Mouse (Mus musculus) intestine, embryonic 14.5 days (tissue): ENCODE data around the gene Ltb4r1. TPM values are rescaled to one million over a fixed set of nuclear protein-coding genes. Genes with fewer than 3 reads are reported as not detected.

Experiments used
- ATAC-seq: fragments of 200-750 bp; cut with Nextera tagmentation; replicated peaks from 2 replicates; pipeline ENCODE4 v1.8.0; 2017; ENCODE audit warnings: low read depth, moderate number of reproducible peaks, moderate TSS enrichment, moderate library complexity; ENCODE audit not compliant: low FRiP score, low TSS enrichment
- DNase-seq: peaks from one replicate; pipeline ENCODE4 v3.0.0-alpha.2; 2018; ENCODE audit warnings: low spot score
- H3K27ac ChIP-seq: fragments of 300-500 bp; sonication (generic); 2 replicates; pipeline ENCODE4 v1.5.1; 2014; ENCODE audit warnings: low read depth, mild to moderate bottlenecking, control low read depth
- H3K27me3 ChIP-seq: fragments of 300-500 bp; sonication (generic); replicated peaks from 2 replicates; pipeline ENCODE4 v1.6.1; 2014; ENCODE audit warnings: low read length, control low read depth; ENCODE audit not compliant: control insufficient read depth, insufficient read depth
- H3K36me3 ChIP-seq: fragments of 300-500 bp; sonication (generic); 2 replicates; pipeline ENCODE4 v1.6.1; 2014; ENCODE audit warnings: low read length, control low read depth; ENCODE audit not compliant: control insufficient read depth, insufficient read depth
- H3K4me1 ChIP-seq: fragments of 300-500 bp; sonication (generic); replicated peaks from 2 replicates; pipeline ENCODE4 v1.6.1; 2014; ENCODE audit warnings: low read length, control low read depth, mixed read lengths; ENCODE audit not compliant: control insufficient read depth, insufficient read depth
- H3K4me2 ChIP-seq: fragments of 300-500 bp; sonication (generic); 2 replicates; pipeline ENCODE4 v1.6.1; 2014; ENCODE audit warnings: low read length
- H3K4me3 ChIP-seq: fragments of 300-500 bp; sonication (generic); 2 replicates; pipeline ENCODE4 v1.5.1; 2014; ENCODE audit warnings: low read depth, low read length, control low read depth, mixed read lengths
- H3K9ac ChIP-seq: fragments of 300-500 bp; sonication (generic); 2 replicates; pipeline ENCODE4 v1.6.1; 2014; ENCODE audit warnings: mild to moderate bottlenecking, low read length
- H3K9me3 ChIP-seq: fragments of 300-500 bp; sonication (generic); 2 replicates; pipeline ENCODE4 v1.6.1; 2016; ENCODE audit warnings: low read length, control low read depth; ENCODE audit not compliant: control insufficient read depth
- WGBS: fragments of 180-500 bp; shearing (Covaris S2); extraction: QIAGEN DNeasy Blood & Tissue Kit; methylation state at CpG from one replicate; pipeline ENCODE4 v1.1.7; 2014; 5-methylcytosine and 5-hydroxymethylcytosine counted together
- polyA plus RNA-seq: library from polyadenylated mRNA; unstranded; fragments of >200 nt; fragmentation: Nextera tagmentation; extraction: Ambion mirVana; gene quantifications from 2 replicates; pipeline ENCODE4 v1.2.1, GENCODE M21; 2014

The Ltb4r1 gene
- polyA plus RNA-seq, 1 experiment from 2014 or later, result 0.38 TPM

GRCm38 (mm10) chr14:55814885-55815284 lies 49.1 kb downstream of the Ltb4r1 start:
- Histone ChIP-seq H3K4me3 (peak overlapping the region; percentile 47), H3K4me1 (no peaks in the 10 kb centered on the region; the same call in 1 of the 2 replicates), H3K9me3 (no peaks in the 10 kb centered on the region), H3K27ac (no peak overlapping the region), H3K27me3 (no peaks in the 10 kb centered on the region), H3K4me2 (peak overlapping the region; percentile 76), H3K36me3 (no peaks in the 10 kb centered on the region), H3K9ac (peak overlapping the region; percentile 45)
- peak; percentile 73 for DNase-seq
- 24% methylated on average over 16 of the region's 16 CpGs for WGBS
- peak; percentile 69; the same call in 1 of the 2 replicates for ATAC-seq

GRCm38 (mm10) chr14:55815310-55815751 lies 49.6 kb downstream of the Ltb4r1 start:
- Histone ChIP-seq H3K36me3 (no peaks in the 10 kb centered on the region), H3K27me3 (no peaks in the 10 kb centered on the region), H3K9me3 (no peaks in the 10 kb centered on the region), H3K27ac (no peak overlapping the region), H3K4me1 (no peaks in the 10 kb centered on the region; the same call in 1 of the 2 replicates), H3K9ac (peak overlapping the region; percentile 45), H3K4me3 (peak overlapping the region; percentile 47), H3K4me2 (peak overlapping the region; percentile 76)
- ATAC-seq (peak; percentile 82), DNase-seq (no peak)
- 17% methylated on average over 17 of the region's 17 CpGs for WGBS

Other genes starting within 250 kb of the Ltb4r1 start
- gene Nrl, start 241.0 kb upstream of the Ltb4r1 start, polyA plus RNA-seq, result not detected in 2 replicates
- gene Pck2, start 225.7 kb upstream of the Ltb4r1 start, polyA plus RNA-seq, result 42.8 and 47.4 TPM in 2 replicates
- gene Dcaf11, start 206.0 kb upstream of the Ltb4r1 start, polyA plus RNA-seq, result 70.9 and 71.5 TPM in 2 replicates
- 0.64 and 0.81 TPM in 2 replicates for gene A730061H03Rik, start 205.6 kb upstream of the Ltb4r1 start, polyA plus RNA-seq
- 0.19 and 0.43 TPM in 2 replicates for gene Fitm1, start 190.3 kb upstream of the Ltb4r1 start, polyA plus RNA-seq
- gene Psme1, start 187.8 kb upstream of the Ltb4r1 start, polyA plus RNA-seq, result 200 TPM in 2 replicates
- 6.3 and 7.0 TPM in 2 replicates for gene Emc9, start 180.7 kb upstream of the Ltb4r1 start, polyA plus RNA-seq
- 331 and 332 TPM in 2 replicates for gene Psme2, start 174.8 kb upstream of the Ltb4r1 start, polyA plus RNA-seq
- 15.9 and 20.1 TPM in 2 replicates for gene Rnf31, start 174.3 kb upstream of the Ltb4r1 start, polyA plus RNA-seq
- 8.9 and 9.1 TPM in 2 replicates for gene Irf9, start 162.4 kb upstream of the Ltb4r1 start, polyA plus RNA-seq
- gene Rec8, start 147.9 kb upstream of the Ltb4r1 start, polyA plus RNA-seq, result 6.2 and 8.1 TPM in 2 replicates
- gene Ipo4, start 130.0 kb upstream of the Ltb4r1 start, polyA plus RNA-seq, result 93.6 and 95.7 TPM in 2 replicates
- 1.6 and 1.9 TPM in 2 replicates for gene Gm49378, start 128.1 kb upstream of the Ltb4r1 start, polyA plus RNA-seq
- 112 and 114 TPM in 2 replicates for gene Tm9sf1, start 122.2 kb upstream of the Ltb4r1 start, polyA plus RNA-seq
- 1.7 and 1.9 TPM in 2 replicates for gene Tssk4, start 115.8 kb upstream of the Ltb4r1 start, polyA plus RNA-seq
- gene Mdp1, start 105.5 kb upstream of the Ltb4r1 start, polyA plus RNA-seq, result 53.8 and 58.9 TPM in 2 replicates
- 53.5 and 62.5 TPM in 2 replicates for gene Gmpr2, start 94.0 kb upstream of the Ltb4r1 start, polyA plus RNA-seq
- 547 and 563 TPM in 2 replicates for gene Nedd8, start 93.8 kb upstream of the Ltb4r1 start, polyA plus RNA-seq
- 46.4 and 49.1 TPM in 2 replicates for gene Tinf2, start 84.1 kb upstream of the Ltb4r1 start, polyA plus RNA-seq
- 1.3 and 1.6 TPM in 2 replicates for gene Tgm1, start 52.0 kb upstream of the Ltb4r1 start, polyA plus RNA-seq
- gene Rabggta, start 43.7 kb upstream of the Ltb4r1 start, polyA plus RNA-seq, result 29.7 and 32.7 TPM in 2 replicates
- gene Dhrs1, start 20.3 kb upstream of the Ltb4r1 start, polyA plus RNA-seq, result 81.9 and 84.3 TPM in 2 replicates
- 42.8 and 45.0 TPM in 2 replicates for gene Nop9, start 20.3 kb upstream of the Ltb4r1 start, polyA plus RNA-seq
- 5.4 and 8.1 TPM in 2 replicates for gene Cideb, start 7.5 kb upstream of the Ltb4r1 start, polyA plus RNA-seq
- gene Ltb4r2, start 4.5 kb upstream of the Ltb4r1 start, polyA plus RNA-seq, result 0.08 and 0.65 TPM in 2 replicates
- gene Adcy4, start 18.1 kb downstream of the Ltb4r1 start, polyA plus RNA-seq, result 5.8 and 7.2 TPM in 2 replicates
- gene Ripk3, start 22.9 kb downstream of the Ltb4r1 start, polyA plus RNA-seq, result 48.5 and 51.7 TPM in 2 replicates
- gene Nfatc4, start 57.2 kb downstream of the Ltb4r1 start, polyA plus RNA-seq, result 34.3 and 37.4 TPM in 2 replicates
- 15.9 and 18.6 TPM in 2 replicates for gene Nynrin, start 88.0 kb downstream of the Ltb4r1 start, polyA plus RNA-seq
- 0.18 and 0.23 TPM in 2 replicates for gene Cbln3, start 118.4 kb downstream of the Ltb4r1 start, polyA plus RNA-seq
- 10.4 and 11.2 TPM in 2 replicates for gene Khnyn, start 119.0 kb downstream of the Ltb4r1 start, polyA plus RNA-seq
- gene Sdr39u1, start 134.3 kb downstream of the Ltb4r1 start, polyA plus RNA-seq, result 66.2 and 70.4 TPM in 2 replicates
- 0.95 and 1.1 TPM in 2 replicates for gene Cma1, start 178.7 kb downstream of the Ltb4r1 start, polyA plus RNA-seq
- gene Cma2, start 185.0 kb downstream of the Ltb4r1 start, polyA plus RNA-seq, result not detected in 2 replicates